Mouse (Mus musculus): Measurements from ENCODE around the gene Zfp426. TPM values are rescaled to one million over a fixed set of nuclear protein-coding genes. Genes with fewer than 3 reads are reported as not detected.

Zfp426 gene
- polyA plus RNA-seq, 1 experiment from 2014 or later: 23.1 TPM

DNA sequence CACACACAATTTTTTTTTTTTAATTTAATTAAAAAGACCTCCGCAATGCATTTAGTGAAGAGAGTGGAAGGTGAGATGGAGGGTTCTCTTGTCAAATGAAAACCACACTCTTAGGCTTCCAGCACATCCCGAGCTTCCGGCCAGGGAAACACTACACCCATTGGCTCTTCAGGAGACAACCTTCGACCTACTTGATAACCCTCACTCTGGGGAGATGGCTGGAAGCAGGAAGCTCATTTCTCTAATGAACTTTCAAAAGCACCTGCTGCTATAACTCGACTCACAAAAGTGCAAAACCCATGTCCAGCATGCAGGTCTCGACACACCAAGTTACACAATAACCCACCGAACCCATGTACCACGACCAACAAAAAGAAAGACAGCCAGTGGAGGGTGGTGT lies 20.2 kb upstream of the Zfp426 start:
- Histone ChIP-seq H3K36me3 (ENCODE audit: insufficient read depth, low read length) (peaks cover 25% of the 10 kb centered on the region), H3K4me3 (ENCODE audit: low read length) (no peak overlapping the region), H3K9me3 (ENCODE audit: low read length) (no peaks in the 10 kb centered on the region), H3K27ac (ENCODE audit: low read length) (no peak overlapping the region), H3K4me2 (replicated peaks; ENCODE audit: low read depth, low read length) (no peak overlapping the region), H3K9ac (replicated peaks; ENCODE audit: low read length) (no peak overlapping the region), H3K4me1 (ENCODE audit: insufficient read depth, low read length) (peaks cover 8% of the 10 kb centered on the region; the same call in 1 of the 2 replicates), H3K27me3 (ENCODE audit: insufficient read depth, low read length) (no peaks in the 10 kb centered on the region)
- no peak for ATAC-seq (ENCODE audit: low FRiP score, low TSS enrichment)
- whole genome bisulfite sequencing: 64% methylated on average over 8 of the region's 8 CpGs

DNA sequence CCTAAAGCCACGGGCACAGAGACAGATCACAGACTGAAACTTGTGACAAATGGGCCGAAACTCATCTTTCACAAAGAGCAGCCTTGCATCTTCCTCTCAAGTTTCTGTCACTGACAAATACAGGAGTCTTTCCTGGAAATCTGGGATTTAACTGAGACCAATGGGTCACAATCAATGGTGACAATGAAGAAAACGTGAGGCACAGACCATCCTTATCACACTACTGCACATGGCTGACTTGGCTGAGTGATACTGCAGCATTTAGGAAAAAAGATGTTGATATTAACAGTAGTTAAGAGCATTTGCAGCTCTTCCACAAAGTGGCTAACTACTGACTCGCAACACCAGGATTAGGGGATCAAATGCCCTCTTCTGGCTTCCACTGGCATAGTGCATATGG lies 19.1 kb upstream of the Zfp426 start:
- Histone ChIP-seq H3K9me3 (ENCODE audit: low read length) (no peaks in the 10 kb centered on the region), H3K4me2 (replicated peaks; ENCODE audit: low read depth, low read length) (no peak overlapping the region), H3K27me3 (ENCODE audit: insufficient read depth, low read length) (no peaks in the 10 kb centered on the region), H3K27ac (ENCODE audit: low read length) (no peak overlapping the region), H3K4me3 (ENCODE audit: low read length) (no peak overlapping the region), H3K36me3 (ENCODE audit: insufficient read depth, low read length) (peaks cover 22% of the 10 kb centered on the region), H3K4me1 (ENCODE audit: insufficient read depth, low read length) (peaks cover 8% of the 10 kb centered on the region; the same call in 1 of the 2 replicates), H3K9ac (replicated peaks; ENCODE audit: low read length) (no peak overlapping the region)
- 91% methylated on average over 4 of the region's 4 CpGs for WGBS
- no peak for ATAC-seq (ENCODE audit: low FRiP score, low TSS enrichment)

GRCm38 (mm10) chr9:20510346-20510745 lies 17.8 kb upstream of the Zfp426 start:
- Histone ChIP-seq H3K4me1 (ENCODE audit: insufficient read depth, low read length) (peaks cover 8% of the 10 kb centered on the region; the same call in 1 of the 2 replicates), H3K4me3 (ENCODE audit: low read length) (no peak overlapping the region), H3K27me3 (ENCODE audit: insufficient read depth, low read length) (no peaks in the 10 kb centered on the region), H3K36me3 (ENCODE audit: insufficient read depth, low read length) (peaks cover 22% of the 10 kb centered on the region), H3K4me2 (replicated peaks; ENCODE audit: low read depth, low read length) (no peak overlapping the region), H3K9me3 (ENCODE audit: low read length) (no peaks in the 10 kb centered on the region), H3K9ac (replicated peaks; ENCODE audit: low read length) (no peak overlapping the region), H3K27ac (ENCODE audit: low read length) (no peak overlapping the region)
- ATAC-seq (ENCODE audit: low FRiP score, low TSS enrichment): no peak
- WGBS: 27% methylated on average over 1 of the region's 1 CpGs

- Histone ChIP-seq H3K27ac (ENCODE audit: low read length) (no peak overlapping the region), H3K27me3 (ENCODE audit: insufficient read depth, low read length) (no peaks in the 10 kb centered on the region), H3K4me2 (replicated peaks; ENCODE audit: low read depth, low read length) (no peak overlapping the region), H3K9ac (replicated peaks; ENCODE audit: low read length) (no peak overlapping the region), H3K4me1 (ENCODE audit: insufficient read depth, low read length) (peaks cover 6% of the 10 kb centered on the region; the same call in 1 of the 2 replicates), H3K36me3 (ENCODE audit: insufficient read depth, low read length) (peaks cover 26% of the 10 kb centered on the region), H3K9me3 (ENCODE audit: low read length) (no peaks in the 10 kb centered on the region), H3K4me3 (ENCODE audit: low read length) (no peak overlapping the region)
- ATAC-seq (ENCODE audit: low FRiP score, low TSS enrichment): no peak
- 85% methylated on average over 3 of the region's 3 CpGs for WGBS
These were observed 17.1 kb upstream of the Zfp426 start for GRCm38 (mm10) chr9:20509676-20510075.

DNA sequence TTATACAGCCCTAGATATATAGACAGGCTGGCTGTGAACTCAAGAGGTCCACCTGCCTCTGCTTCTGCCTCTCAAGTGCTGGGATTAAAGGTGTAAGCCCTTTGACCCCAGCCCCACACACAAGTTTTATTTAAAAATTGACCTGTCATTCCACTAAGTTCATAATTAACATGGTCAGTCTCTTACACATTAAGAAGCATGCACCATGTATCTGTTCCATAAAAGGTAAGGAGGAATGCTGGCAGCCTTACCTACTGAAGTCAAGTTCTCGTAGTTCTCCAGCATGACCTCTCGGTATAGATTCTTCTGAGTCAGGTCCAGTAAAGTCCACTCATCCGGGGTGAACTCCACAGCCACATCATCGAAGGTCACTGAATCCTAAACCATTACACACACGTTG lies 12.3 kb upstream of the Zfp426 start:
- no peaks in the 10 kb centered on the region for H3K9me3 ChIP-seq (ENCODE audit: low read length)
- H3K4me3 ChIP-seq (ENCODE audit: low read length): no peak overlapping the region
- H3K9ac ChIP-seq (replicated peaks; ENCODE audit: low read length): no peak overlapping the region
- peak overlapping the region; percentile 20; the same call in 1 of the 2 replicates for H3K27ac ChIP-seq (ENCODE audit: low read length)
- ATAC-seq (ENCODE audit: low FRiP score, low TSS enrichment): peak; percentile 57
- H3K36me3 ChIP-seq (ENCODE audit: insufficient read depth, low read length): peaks cover 59% of the 10 kb centered on the region
- no peaks in the 10 kb centered on the region for H3K4me1 ChIP-seq (ENCODE audit: insufficient read depth, low read length)
- H3K27me3 ChIP-seq (ENCODE audit: insufficient read depth, low read length): no peaks in the 10 kb centered on the region
- H3K4me2 ChIP-seq (replicated peaks; ENCODE audit: low read depth, low read length): no peak overlapping the region
- WGBS: 86% methylated on average over 5 of the region's 5 CpGs

- Histone ChIP-seq H3K27ac (ENCODE audit: low read length) (peak overlapping the region; percentile 95), H3K4me1 (ENCODE audit: insufficient read depth, low read length) (peaks cover 23% of the 10 kb centered on the region), H3K36me3 (ENCODE audit: insufficient read depth, low read length) (peaks cover 30% of the 10 kb centered on the region), H3K4me3 (ENCODE audit: low read length) (peak overlapping the region; percentile 81), H3K4me2 (replicated peaks; ENCODE audit: low read depth, low read length) (peak overlapping the region; percentile 71), H3K9me3 (ENCODE audit: low read length) (no peaks in the 10 kb centered on the region), H3K9ac (replicated peaks; ENCODE audit: low read length) (peak overlapping the region; percentile 91), H3K27me3 (ENCODE audit: insufficient read depth, low read length) (no peaks in the 10 kb centered on the region)
- WGBS: 6% methylated on average over 9 of the region's 9 CpGs
- ATAC-seq (ENCODE audit: low FRiP score, low TSS enrichment): no peak; the same call in 1 of the 2 replicates
These were observed 735 bp upstream of the Zfp426 start for GRCm38 (mm10) chr9:20493281-20493680.

GRCm38 (mm10) chr9:20491858-20492526 lies 554 bp downstream of the Zfp426 start:
- Histone ChIP-seq H3K27ac (ENCODE audit: low read length) (peak overlapping the region; percentile 95), H3K4me3 (ENCODE audit: low read length) (peak overlapping the region; percentile 81), H3K4me2 (replicated peaks; ENCODE audit: low read depth, low read length) (peak overlapping the region; percentile 71), H3K36me3 (ENCODE audit: insufficient read depth, low read length) (peaks cover 18% of the 10 kb centered on the region), H3K27me3 (ENCODE audit: insufficient read depth, low read length) (no peaks in the 10 kb centered on the region), H3K9ac (replicated peaks; ENCODE audit: low read length) (peak overlapping the region; percentile 91), H3K4me1 (ENCODE audit: insufficient read depth, low read length) (peaks cover 23% of the 10 kb centered on the region), H3K9me3 (ENCODE audit: low read length) (no peaks in the 10 kb centered on the region)
- 9% methylated on average over 20 of the region's 20 CpGs for WGBS
- ATAC-seq (ENCODE audit: low FRiP score, low TSS enrichment): no peak

DNA sequence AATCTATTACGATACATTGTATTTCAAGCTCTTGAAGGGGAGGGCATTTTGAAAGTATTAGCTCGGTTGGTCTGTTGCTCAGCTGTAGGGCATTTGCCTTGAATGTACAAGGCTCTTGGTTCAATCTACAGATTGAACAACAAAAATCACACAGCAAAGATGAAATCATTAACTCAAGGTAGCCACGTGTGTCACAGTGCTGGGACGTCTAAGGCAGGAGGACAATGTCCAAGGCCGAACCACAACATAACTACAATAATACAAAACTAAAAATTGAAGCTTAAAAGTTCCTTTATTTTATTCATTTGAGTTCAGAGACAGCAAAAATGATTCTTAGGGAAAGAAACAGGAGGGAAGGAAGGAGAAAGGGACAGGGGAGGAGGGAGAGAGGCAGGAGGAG lies 3.0 kb downstream of the Zfp426 start:
- WGBS: 84% methylated on average over 5 of the region's 5 CpGs
- H3K4me2 ChIP-seq (replicated peaks; ENCODE audit: low read depth, low read length): no peak overlapping the region

DNA sequence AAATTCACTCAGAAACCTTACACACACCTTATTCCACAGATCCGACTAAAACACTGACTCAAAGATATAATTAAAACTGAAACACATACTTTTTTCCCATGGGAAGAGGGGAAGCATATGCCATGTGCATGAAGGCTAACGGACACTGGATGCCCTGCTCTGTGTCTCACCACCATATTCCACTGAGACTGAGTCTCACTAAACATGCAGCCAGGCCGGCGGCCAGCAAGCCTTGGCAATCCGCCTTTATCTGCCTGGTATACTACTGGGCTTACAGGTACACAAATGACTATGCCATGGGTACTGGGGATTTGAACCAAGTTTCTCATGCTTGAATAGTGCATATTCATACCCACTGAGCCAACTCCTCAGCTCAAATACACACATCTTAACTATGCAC lies 13.2 kb downstream of the Zfp426 start:
- Histone ChIP-seq H3K27me3 (ENCODE audit: insufficient read depth, low read length) (no peaks in the 10 kb centered on the region), H3K9ac (replicated peaks; ENCODE audit: low read length) (no peak overlapping the region), H3K4me1 (ENCODE audit: insufficient read depth, low read length) (no peaks in the 10 kb centered on the region), H3K4me2 (replicated peaks; ENCODE audit: low read depth, low read length) (no peak overlapping the region), H3K4me3 (ENCODE audit: low read length) (no peak overlapping the region), H3K27ac (ENCODE audit: low read length) (no peak overlapping the region), H3K36me3 (ENCODE audit: insufficient read depth, low read length) (peaks cover 37% of the 10 kb centered on the region), H3K9me3 (ENCODE audit: low read length) (no peaks in the 10 kb centered on the region)
- no peak for ATAC-seq (ENCODE audit: low FRiP score, low TSS enrichment)
- 90% methylated on average over 5 of the region's 5 CpGs for WGBS

More for the DNA sequence above, 3.0 kb downstream of the Zfp426 start:
- Histone ChIP-seq H3K4me3 (ENCODE audit: low read length) (no peak overlapping the region), H3K27ac (ENCODE audit: low read length) (no peak overlapping the region), H3K27me3 (ENCODE audit: insufficient read depth, low read length) (no peaks in the 10 kb centered on the region), H3K9me3 (ENCODE audit: low read length) (no peaks in the 10 kb centered on the region), H3K4me1 (ENCODE audit: insufficient read depth, low read length) (peaks cover 23% of the 10 kb centered on the region), H3K9ac (replicated peaks; ENCODE audit: low read length) (no peak overlapping the region), H3K36me3 (ENCODE audit: insufficient read depth, low read length) (peaks cover 18% of the 10 kb centered on the region)
- ATAC-seq (ENCODE audit: low FRiP score, low TSS enrichment): no peak

- Histone ChIP-seq H3K4me2 (replicated peaks; ENCODE audit: low read depth, low read length) (no peak overlapping the region), H3K27ac (ENCODE audit: low read length) (no peak overlapping the region), H3K36me3 (ENCODE audit: insufficient read depth, low read length) (peaks cover 56% of the 10 kb centered on the region), H3K4me1 (ENCODE audit: insufficient read depth, low read length) (no peaks in the 10 kb centered on the region), H3K9ac (replicated peaks; ENCODE audit: low read length) (no peak overlapping the region), H3K4me3 (ENCODE audit: low read length) (no peak overlapping the region), H3K9me3 (ENCODE audit: low read length) (0 out of 2 replicates have a peak, but pooled peaks cover 2% of the 10 kb centered on the region), H3K27me3 (ENCODE audit: insufficient read depth, low read length) (no peaks in the 10 kb centered on the region)
- 100% methylated on average over 1 of the region's 1 CpGs for WGBS
- no peak for ATAC-seq (ENCODE audit: low FRiP score, low TSS enrichment)
These were observed 15.9 kb downstream of the Zfp426 start for GRCm38 (mm10) chr9:20476632-20477031.
